Mouse (Mus musculus) liver, embryonic 16.5 days (tissue): ENCODE measurements around the gene Lin7a. TPM values are rescaled to one million over a fixed set of nuclear protein-coding genes. Genes with fewer than 3 reads are reported as not detected.

Experiments used
- ATAC-seq: fragments of 200-750 bp; cut with Nextera tagmentation; 2 replicates; pipeline ENCODE4 v1.8.0; 2017; ENCODE audit warnings: low read depth, mild to moderate bottlenecking, moderate number of reproducible peaks, moderate library complexity
- H3K27ac ChIP-seq: fragments of 300-500 bp; sonication (generic); 2 replicates; pipeline ENCODE4 v1.5.1; 2014; ENCODE audit warnings: mild to moderate bottlenecking, low read length
- H3K27me3 ChIP-seq: fragments of 300-500 bp; sonication (generic); 2 replicates; pipeline ENCODE4 v1.6.1; 2014; ENCODE audit warnings: low read depth, low read length, mixed read lengths; ENCODE audit not compliant: control insufficient read depth, insufficient read depth
- H3K36me3 ChIP-seq: fragments of 300-500 bp; sonication (generic); 2 replicates; pipeline ENCODE4 v1.6.1; 2014; ENCODE audit warnings: mild to moderate bottlenecking; ENCODE audit not compliant: control insufficient read depth, insufficient read depth
- H3K4me1 ChIP-seq: fragments of 300-500 bp; sonication (generic); 2 replicates; pipeline ENCODE4 v1.6.1; 2014; ENCODE audit warnings: low read depth, low read length, mixed read lengths; ENCODE audit not compliant: control insufficient read depth
- H3K4me2 ChIP-seq: fragments of 300-500 bp; sonication (generic); 2 replicates; pipeline ENCODE4 v1.6.1; 2014; ENCODE audit warnings: low read depth, low read length, mixed read lengths
- H3K4me3 ChIP-seq: fragments of 300-500 bp; sonication (generic); 2 replicates; pipeline ENCODE4 v1.5.1; 2014; ENCODE audit warnings: low read depth, mild to moderate bottlenecking, low read length
- H3K9ac ChIP-seq: fragments of 300-500 bp; sonication (generic); 2 replicates; pipeline ENCODE4 v1.6.1; 2014; ENCODE audit warnings: low read depth, low read length
- H3K9me3 ChIP-seq: fragments of 300-500 bp; sonication (generic); replicated peaks from 2 replicates; pipeline ENCODE4 v1.6.1; 2016; ENCODE audit warnings: low read length; ENCODE audit not compliant: control insufficient read depth
- WGBS: fragments of 180-500 bp; shearing (Covaris S2); extraction: QIAGEN DNeasy Blood & Tissue Kit; methylation state at CpG from one replicate; pipeline ENCODE4 v1.1.7; 2014; ENCODE audit not compliant: insufficient replicate concordance; 5-methylcytosine and 5-hydroxymethylcytosine counted together
- polyA plus RNA-seq: library from polyadenylated mRNA; unstranded; fragments of >200 nt; fragmentation: Nextera tagmentation; extraction: Ambion mirVana; gene quantifications from 2 replicates; pipeline ENCODE4 v1.2.1, GENCODE M21; 2015

Gene Lin7a
- polyA plus RNA-seq, 1 experiment from 2014 or later: 1.3 TPM

DNA sequence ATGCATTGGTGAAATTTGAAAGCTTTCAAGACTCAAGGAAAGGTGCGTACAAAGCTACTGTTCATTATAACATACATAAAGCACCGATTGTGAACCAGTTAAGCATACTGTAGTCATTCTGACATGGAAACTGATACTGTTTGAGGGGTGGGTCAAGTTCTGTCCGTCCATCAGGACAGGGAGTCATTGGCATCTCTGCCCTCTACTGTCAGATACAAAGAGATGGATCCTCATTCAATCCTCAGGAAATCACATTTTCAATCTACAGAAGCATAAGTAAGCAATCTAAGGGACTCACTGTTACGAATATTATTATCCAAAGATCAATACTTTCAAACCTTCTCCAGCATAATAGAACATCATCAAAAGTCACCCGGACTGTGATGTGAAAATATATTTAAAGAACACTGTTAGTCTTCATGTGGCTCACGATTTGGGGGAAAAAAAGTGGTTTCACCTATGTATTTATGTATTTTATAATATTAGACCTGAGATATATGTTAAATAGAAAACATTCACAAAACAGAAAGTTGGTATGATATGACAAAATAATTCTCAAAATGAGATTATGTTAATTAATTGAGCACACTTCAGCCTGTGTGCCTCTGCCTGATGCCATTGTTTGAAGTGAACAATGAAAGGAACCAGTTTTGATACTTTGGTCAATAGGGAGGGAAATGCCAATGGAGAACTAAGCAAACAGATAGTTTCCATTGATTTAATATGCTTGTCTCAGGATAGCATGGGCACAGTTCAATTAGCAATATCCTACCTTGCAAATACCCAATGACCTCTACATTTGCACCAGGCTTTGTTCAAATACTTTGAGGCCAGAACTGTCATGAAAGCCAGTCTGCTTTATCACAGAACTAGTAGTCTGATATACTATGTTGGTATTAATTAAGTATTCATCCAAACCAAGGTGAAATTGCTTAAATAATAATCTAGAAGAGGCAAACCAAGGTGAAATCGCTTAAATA is 36.8 kb upstream of the Lin7a start:
- H3K27ac ChIP-seq: no peak overlapping the region
- no peak for ATAC-seq
- no peaks in the 10 kb centered on the region for H3K36me3 ChIP-seq
- no peaks in the 10 kb centered on the region for H3K9me3 ChIP-seq
- no peak overlapping the region for H3K9ac ChIP-seq
- no peaks in the 10 kb centered on the region for H3K27me3 ChIP-seq
- H3K4me3 ChIP-seq: no peak overlapping the region
- no peak overlapping the region for H3K4me2 ChIP-seq
- WGBS: 54% methylated on average over 7 of the region's 7 CpGs
- no peaks in the 10 kb centered on the region for H3K4me1 ChIP-seq

- Histone ChIP-seq H3K27ac (no peak overlapping the region), H3K36me3 (no peaks in the 10 kb centered on the region), H3K4me2 (no peak overlapping the region), H3K4me3 (no peak overlapping the region), H3K9me3 (no peaks in the 10 kb centered on the region), H3K9ac (no peak overlapping the region), H3K4me1 (no peaks in the 10 kb centered on the region), H3K27me3 (no peaks in the 10 kb centered on the region)
- 55% methylated on average over 3 of the region's 3 CpGs for WGBS
- ATAC-seq: no peak
Observed at GRCm38 (mm10) chr10:107235496-107235895, 36.0 kb upstream of the Lin7a start.

GRCm38 (mm10) chr10:107236211-107236610 is 35.3 kb upstream of the Lin7a start:
- Histone ChIP-seq H3K4me3 (no peak overlapping the region), H3K27ac (no peak overlapping the region), H3K9ac (no peak overlapping the region), H3K27me3 (no peaks in the 10 kb centered on the region), H3K36me3 (no peaks in the 10 kb centered on the region), H3K9me3 (no peaks in the 10 kb centered on the region), H3K4me1 (no peaks in the 10 kb centered on the region), H3K4me2 (no peak overlapping the region)
- no peak for ATAC-seq
- 59% methylated on average over 4 of the region's 4 CpGs for WGBS

- WGBS: 42% methylated on average over 2 of the region's 2 CpGs
- no peak for ATAC-seq
- no peak overlapping the region for H3K4me2 ChIP-seq
- no peak overlapping the region for H3K27ac ChIP-seq
- H3K27me3 ChIP-seq: no peaks in the 10 kb centered on the region
- H3K4me1 ChIP-seq: no peaks in the 10 kb centered on the region
- H3K36me3 ChIP-seq: no peaks in the 10 kb centered on the region
- no peak overlapping the region for H3K4me3 ChIP-seq
- H3K9me3 ChIP-seq: no peaks in the 10 kb centered on the region
- H3K9ac ChIP-seq: no peak overlapping the region
Observed at GRCm38 (mm10) chr10:107237076-107237475, 34.4 kb upstream of the Lin7a start.

- Histone ChIP-seq H3K4me1 (no peaks in the 10 kb centered on the region), H3K9me3 (no peaks in the 10 kb centered on the region), H3K9ac (no peak overlapping the region), H3K36me3 (no peaks in the 10 kb centered on the region), H3K27me3 (no peaks in the 10 kb centered on the region), H3K4me2 (no peak overlapping the region), H3K27ac (no peak overlapping the region), H3K4me3 (no peak overlapping the region)
- no peak for ATAC-seq
- 84% methylated on average over 1 of the region's 1 CpGs for whole genome bisulfite sequencing
Observed at GRCm38 (mm10) chr10:107237736-107238135, 33.8 kb upstream of the Lin7a start.

- no peak for ATAC-seq
- 57% methylated on average over 2 of the region's 2 CpGs for WGBS
- H3K4me1 ChIP-seq: no peaks in the 10 kb centered on the region
- no peak overlapping the region for H3K9ac ChIP-seq
- H3K27ac ChIP-seq: no peak overlapping the region
- H3K36me3 ChIP-seq: no peaks in the 10 kb centered on the region
- no peak overlapping the region for H3K4me2 ChIP-seq
- H3K9me3 ChIP-seq: no peaks in the 10 kb centered on the region
- H3K27me3 ChIP-seq: no peaks in the 10 kb centered on the region
- no peak overlapping the region for H3K4me3 ChIP-seq
Observed at GRCm38 (mm10) chr10:107238151-107238860, 33.2 kb upstream of the Lin7a start.

GRCm38 (mm10) chr10:107238861-107239435 is 32.5 kb upstream of the Lin7a start:
- H3K4me3 ChIP-seq: no peak overlapping the region

DNA sequence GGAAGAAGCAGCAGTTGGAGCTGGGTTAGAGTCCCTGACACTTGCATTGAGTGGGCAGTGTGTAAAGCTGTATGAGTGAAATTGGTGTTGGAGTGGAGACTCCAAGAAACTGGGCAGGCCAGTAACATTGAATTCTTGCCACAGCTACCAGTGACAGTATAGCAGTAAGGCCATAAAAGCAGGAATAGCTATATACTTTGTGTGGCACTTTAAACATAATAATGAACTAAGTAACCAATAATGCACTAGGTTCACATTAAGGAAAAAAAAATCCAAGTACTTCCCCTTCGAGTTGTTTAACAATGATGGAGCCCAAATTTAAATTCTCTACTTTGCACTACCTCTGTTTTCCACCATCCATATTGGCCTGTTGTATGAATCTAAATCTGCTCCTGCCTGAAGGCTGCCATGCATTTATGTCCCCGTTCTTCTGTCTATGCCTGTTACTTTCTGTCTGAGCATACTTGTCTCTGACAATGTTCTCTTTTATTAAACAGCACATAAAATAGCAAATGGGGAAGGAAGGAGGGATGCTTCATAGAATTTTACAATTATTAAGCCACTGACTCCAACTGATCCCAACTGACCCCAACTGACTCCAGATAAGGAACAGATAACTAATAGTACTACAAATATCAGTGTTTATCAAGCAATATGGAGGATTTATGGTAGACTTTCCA is 31.7 kb upstream of the Lin7a start:
- WGBS: 51% methylated on average over 2 of the region's 2 CpGs
- no peak overlapping the region for H3K4me3 ChIP-seq
- H3K27me3 ChIP-seq: no peaks in the 10 kb centered on the region

More at GRCm38 (mm10) chr10:107238861-107239435, 32.5 kb upstream of the Lin7a start:
- no peaks in the 10 kb centered on the region for H3K4me1 ChIP-seq
- H3K4me2 ChIP-seq: no peak overlapping the region
- H3K9me3 ChIP-seq: no peaks in the 10 kb centered on the region
- WGBS: 57% methylated on average over 3 of the region's 3 CpGs
- no peaks in the 10 kb centered on the region for H3K36me3 ChIP-seq
- H3K9ac ChIP-seq: no peak overlapping the region
- no peak overlapping the region for H3K27ac ChIP-seq
- no peak for ATAC-seq
- H3K27me3 ChIP-seq: no peaks in the 10 kb centered on the region

More for the DNA sequence above, 31.7 kb upstream of the Lin7a start:
- ATAC-seq: no peak
- H3K9ac ChIP-seq: no peak overlapping the region
- no peaks in the 10 kb centered on the region for H3K4me1 ChIP-seq
- H3K27ac ChIP-seq: no peak overlapping the region
- H3K9me3 ChIP-seq: no peaks in the 10 kb centered on the region
- H3K36me3 ChIP-seq: no peaks in the 10 kb centered on the region
- H3K4me2 ChIP-seq: no peak overlapping the region
